Mouse (Mus musculus): ENCODE data around the gene Il1rapl1. TPM values are rescaled to one million over a fixed set of nuclear protein-coding genes. Genes with fewer than 3 reads are reported as not detected.

Il1rapl1 gene
- polyA plus RNA-seq, 1 experiment, result not detected

GRCm38 (mm10) chrX:87813884-87814283 lies 301.6 kb downstream of the Il1rapl1 start:
- Histone ChIP-seq H3K36me3 (ENCODE audit: control insufficient read depth, insufficient read depth, low read length, poor library complexity, severe bottlenecking) (no peaks in the 10 kb centered on the region), H3K9ac (ENCODE audit: low read depth, poor library complexity, severe bottlenecking) (no peak overlapping the region), H3K4me3 (ENCODE audit: low read depth, low read length) (no peak overlapping the region), H3K27me3 (ENCODE audit: control insufficient read depth, insufficient read depth, low read length, poor library complexity, severe bottlenecking) (no peaks in the 10 kb centered on the region), H3K27ac (ENCODE audit: insufficient read depth, low read length) (no peak overlapping the region), H3K9me3 (replicated peaks; ENCODE audit: control insufficient read depth, insufficient read depth, low read length, poor library complexity, severe bottlenecking) (no peaks in the 10 kb centered on the region), H3K4me1 (ENCODE audit: control insufficient read depth, insufficient read depth, low read length) (no peaks in the 10 kb centered on the region)
- TF ChIP-seq CTCF (IDR thresholded peaks at IDR 0.05; ENCODE audit: low read depth, low read length) (no peak), POLR2A (IDR thresholded peaks at IDR 0.05; ENCODE audit: insufficient read depth, low read length) (no peak), EP300 (IDR thresholded peaks at IDR 0.05; ENCODE audit: insufficient read depth, low read depth, low read length) (no peak)

GRCm38 (mm10) chrX:87807717-87808116 lies 307.7 kb downstream of the Il1rapl1 start:
- H3K27ac ChIP-seq (ENCODE audit: insufficient read depth, low read length), result no peak overlapping the region
- no peak overlapping the region for H3K9ac ChIP-seq (ENCODE audit: low read depth, poor library complexity, severe bottlenecking)
- TF ChIP-seq CTCF (IDR thresholded peaks at IDR 0.05; ENCODE audit: low read depth, low read length) (no peak), EP300 (IDR thresholded peaks at IDR 0.05; ENCODE audit: insufficient read depth, low read depth, low read length) (no peak), POLR2A (IDR thresholded peaks at IDR 0.05; ENCODE audit: insufficient read depth, low read length) (no peak)
- no peak overlapping the region for H3K4me3 ChIP-seq (ENCODE audit: low read depth, low read length)
- H3K4me1 ChIP-seq (ENCODE audit: control insufficient read depth, insufficient read depth, low read length), result no peaks in the 10 kb centered on the region
- H3K27me3 ChIP-seq (ENCODE audit: control insufficient read depth, insufficient read depth, low read length, poor library complexity, severe bottlenecking), result no peaks in the 10 kb centered on the region
- no peaks in the 10 kb centered on the region for H3K9me3 ChIP-seq (replicated peaks; ENCODE audit: control insufficient read depth, insufficient read depth, low read length, poor library complexity, severe bottlenecking)
- H3K36me3 ChIP-seq (ENCODE audit: control insufficient read depth, insufficient read depth, low read length, poor library complexity, severe bottlenecking), result no peaks in the 10 kb centered on the region

GRCm38 (mm10) chrX:87793011-87793410 lies 322.4 kb downstream of the Il1rapl1 start:
- Histone ChIP-seq H3K4me1 (ENCODE audit: control insufficient read depth, insufficient read depth, low read length) (no peaks in the 10 kb centered on the region), H3K36me3 (ENCODE audit: control insufficient read depth, insufficient read depth, low read length, poor library complexity, severe bottlenecking) (no peaks in the 10 kb centered on the region), H3K27ac (ENCODE audit: insufficient read depth, low read length) (no peak overlapping the region), H3K9me3 (replicated peaks; ENCODE audit: control insufficient read depth, insufficient read depth, low read length, poor library complexity, severe bottlenecking) (no peaks in the 10 kb centered on the region), H3K9ac (ENCODE audit: low read depth, poor library complexity, severe bottlenecking) (no peak overlapping the region), H3K27me3 (ENCODE audit: control insufficient read depth, insufficient read depth, low read length, poor library complexity, severe bottlenecking) (no peaks in the 10 kb centered on the region), H3K4me3 (ENCODE audit: low read depth, low read length) (no peak overlapping the region)
- TF ChIP-seq CTCF (IDR thresholded peaks at IDR 0.05; ENCODE audit: low read depth, low read length) (no peak), POLR2A (IDR thresholded peaks at IDR 0.05; ENCODE audit: insufficient read depth, low read length) (no peak), EP300 (IDR thresholded peaks at IDR 0.05; ENCODE audit: insufficient read depth, low read depth, low read length) (no peak)

GRCm38 (mm10) chrX:87710589-87710988 lies 404.9 kb downstream of the Il1rapl1 start:
- H3K27ac ChIP-seq (ENCODE audit: insufficient read depth, low read length), result no peak overlapping the region
- no peaks in the 10 kb centered on the region for H3K4me1 ChIP-seq (ENCODE audit: control insufficient read depth, insufficient read depth, low read length)
- H3K9me3 ChIP-seq (replicated peaks; ENCODE audit: control insufficient read depth, insufficient read depth, low read length, poor library complexity, severe bottlenecking), result no peaks in the 10 kb centered on the region
- no peaks in the 10 kb centered on the region for H3K27me3 ChIP-seq (ENCODE audit: control insufficient read depth, insufficient read depth, low read length, poor library complexity, severe bottlenecking)
- no peak overlapping the region for H3K9ac ChIP-seq (ENCODE audit: low read depth, poor library complexity, severe bottlenecking)
- H3K36me3 ChIP-seq (ENCODE audit: control insufficient read depth, insufficient read depth, low read length, poor library complexity, severe bottlenecking), result no peaks in the 10 kb centered on the region
- no peak for TF ChIP-seq CTCF (IDR thresholded peaks at IDR 0.05; ENCODE audit: low read depth, low read length)
- TF ChIP-seq POLR2A (IDR thresholded peaks at IDR 0.05; ENCODE audit: insufficient read depth, low read length), result no peak
- no peak for TF ChIP-seq EP300 (IDR thresholded peaks at IDR 0.05; ENCODE audit: insufficient read depth, low read depth, low read length)
- no peak overlapping the region for H3K4me3 ChIP-seq (ENCODE audit: low read depth, low read length)

GRCm38 (mm10) chrX:87663856-87664255 lies 451.6 kb downstream of the Il1rapl1 start:
- Histone ChIP-seq H3K4me3 (ENCODE audit: low read depth, low read length) (no peak overlapping the region), H3K4me1 (ENCODE audit: control insufficient read depth, insufficient read depth, low read length) (no peaks in the 10 kb centered on the region), H3K9me3 (replicated peaks; ENCODE audit: control insufficient read depth, insufficient read depth, low read length, poor library complexity, severe bottlenecking) (no peaks in the 10 kb centered on the region), H3K9ac (ENCODE audit: low read depth, poor library complexity, severe bottlenecking) (no peak overlapping the region), H3K27me3 (ENCODE audit: control insufficient read depth, insufficient read depth, low read length, poor library complexity, severe bottlenecking) (no peaks in the 10 kb centered on the region), H3K36me3 (ENCODE audit: control insufficient read depth, insufficient read depth, low read length, poor library complexity, severe bottlenecking) (no peaks in the 10 kb centered on the region), H3K27ac (ENCODE audit: insufficient read depth, low read length) (no peak overlapping the region)
- TF ChIP-seq CTCF (IDR thresholded peaks at IDR 0.05; ENCODE audit: low read depth, low read length), result no peak
- no peak for TF ChIP-seq POLR2A (IDR thresholded peaks at IDR 0.05; ENCODE audit: insufficient read depth, low read length)
- TF ChIP-seq EP300 (IDR thresholded peaks at IDR 0.05; ENCODE audit: insufficient read depth, low read depth, low read length), result no peak

- no peaks in the 10 kb centered on the region for H3K36me3 ChIP-seq (ENCODE audit: control insufficient read depth, insufficient read depth, low read length, poor library complexity, severe bottlenecking)
- no peaks in the 10 kb centered on the region for H3K27me3 ChIP-seq (ENCODE audit: control insufficient read depth, insufficient read depth, low read length, poor library complexity, severe bottlenecking)
- H3K4me1 ChIP-seq (ENCODE audit: control insufficient read depth, insufficient read depth, low read length), result no peaks in the 10 kb centered on the region
- H3K4me3 ChIP-seq (ENCODE audit: low read depth, low read length), result no peak overlapping the region
- no peaks in the 10 kb centered on the region for H3K9me3 ChIP-seq (replicated peaks; ENCODE audit: control insufficient read depth, insufficient read depth, low read length, poor library complexity, severe bottlenecking)
- H3K27ac ChIP-seq (ENCODE audit: insufficient read depth, low read length), result no peak overlapping the region
- H3K9ac ChIP-seq (ENCODE audit: low read depth, poor library complexity, severe bottlenecking), result no peak overlapping the region
- TF ChIP-seq CTCF (IDR thresholded peaks at IDR 0.05; ENCODE audit: low read depth, low read length) (no peak), EP300 (IDR thresholded peaks at IDR 0.05; ENCODE audit: insufficient read depth, low read depth, low read length) (no peak), POLR2A (IDR thresholded peaks at IDR 0.05; ENCODE audit: insufficient read depth, low read length) (no peak)
These were observed 459.8 kb downstream of the Il1rapl1 start for GRCm38 (mm10) chrX:87655644-87656043.

All from ES-Bruce4 (cell line).